Mouse (Mus musculus) megakaryocyte, embryonic 14.5 days (primary cell): ENCODE measurements around the gene Tmem222.

Experiments used
- FLI1 ChIP-seq: IDR thresholded peaks from 2 replicates; pipeline ENCODE4 v1.6.1; 2012; ENCODE audit warnings: low read length, inconsistent platforms, mixed read lengths
- GATA1 ChIP-seq: IDR thresholded peaks from 3 replicates; pipeline ENCODE4 v1.6.1; 2012; ENCODE audit warnings: mixed read lengths, low read length, inconsistent platforms, borderline replicate concordance

- TF ChIP-seq GATA1, result no peak
- TF ChIP-seq FLI1, result no peak
Measured at GRCm38 (mm10) chr4:133285950-133286349, 8.4 kb upstream of the Tmem222 start.
